Mouse (Mus musculus) ES-Bruce4 (cell line): Measurements from ENCODE around the gene Trmt6. TPM values are rescaled to one million over a fixed set of nuclear protein-coding genes. Genes with fewer than 3 reads are reported as not detected.
A peak's percentile ranks its signal among the peaks of the same experiment; 100 is the strongest.

Source experiments
- H3K27ac ChIP-seq: 2 replicates; pipeline ENCODE4 v1.5.1; 2012; ENCODE audit warnings: low read length, inconsistent platforms; ENCODE audit not compliant: insufficient read depth
- H3K27me3 ChIP-seq: 2 replicates; pipeline ENCODE4 v1.6.1; 2012; ENCODE audit warnings: mild to moderate bottlenecking, low read length, inconsistent platforms; ENCODE audit not compliant: control insufficient read depth, poor library complexity, insufficient read depth, severe bottlenecking
- H3K36me3 ChIP-seq: 2 replicates; pipeline ENCODE4 v1.6.1; 2012; ENCODE audit warnings: inconsistent platforms, mild to moderate bottlenecking, low read length, moderate library complexity; ENCODE audit not compliant: control insufficient read depth, poor library complexity, insufficient read depth, severe bottlenecking
- H3K4me1 ChIP-seq: one replicate; pipeline ENCODE4 v1.8.1; 2011; ENCODE audit warnings: low read length; ENCODE audit not compliant: control insufficient read depth, insufficient read depth
- H3K4me3 ChIP-seq: 2 replicates; pipeline ENCODE4 v1.5.1; 2011; ENCODE audit warnings: low read depth, mild to moderate bottlenecking, low read length
- H3K9ac ChIP-seq: 2 replicates; pipeline ENCODE4 v1.6.1; 2012; ENCODE audit warnings: low read depth, mild to moderate bottlenecking, inconsistent platforms; ENCODE audit not compliant: poor library complexity, severe bottlenecking
- H3K9me3 ChIP-seq: replicated peaks from 2 replicates; pipeline ENCODE4 v1.6.1; 2012; ENCODE audit warnings: mild to moderate bottlenecking, low read length, inconsistent platforms; ENCODE audit not compliant: control insufficient read depth, poor library complexity, insufficient read depth, severe bottlenecking
- CTCF ChIP-seq: IDR thresholded peaks from one replicate; pipeline ENCODE4 v1.8.1; 2011; ENCODE audit warnings: low read depth, low read length
- EP300 ChIP-seq: IDR thresholded peaks from 2 replicates; pipeline ENCODE4 v1.6.1; 2011; ENCODE audit warnings: low read depth, low read length; ENCODE audit not compliant: insufficient read depth
- POLR2A ChIP-seq: IDR thresholded peaks from one replicate; pipeline ENCODE4 v1.8.1; 2011; ENCODE audit warnings: low read length; ENCODE audit not compliant: insufficient read depth
- polyA plus RNA-seq: library from polyadenylated mRNA; stranded (reverse); fragments of >200 nt; gene quantifications from 2 replicates; pipeline ENCODE4 v1.2.4, GENCODE M21; 2011; ENCODE audit warnings: low read depth; ENCODE audit not compliant: missing spikeins, insufficient read depth, insufficient read length

Gene Trmt6
- 53.5 and 54.6 TPM in 2 replicates for polyA plus RNA-seq

GRCm38 (mm10) chr2:132815608-132816314 is at the start of gene Trmt6, which contains the start of gene Mcm8:
Trmt6 (minus strand) TSS chr2:132816055.
Mcm8 (plus strand) TSS chr2:132816141.
- Histone ChIP-seq H3K27me3 (no peaks in the 10 kb centered on the region), H3K4me1 (no peaks in the 10 kb centered on the region), H3K9ac (peak within 1 kb of the TSS; percentile 83), H3K4me3 (peak within 1 kb of the TSS; percentile 91), H3K9me3 (no peaks in the 10 kb centered on the region), H3K27ac (peak within 1 kb of the TSS; percentile 47; the same call in 1 of the 2 replicates), H3K36me3 (peaks cover 25% of the 10 kb centered on the region)
- TF ChIP-seq EP300 (0 out of 2 replicates have a peak, but pooled peaks have one; percentile 18), POLR2A (no peak), CTCF (no peak)

- Histone ChIP-seq H3K27me3 (no peaks in the 10 kb centered on the region), H3K4me3 (no peak overlapping the region), H3K9me3 (no peaks in the 10 kb centered on the region), H3K27ac (no peak overlapping the region), H3K9ac (no peak overlapping the region), H3K36me3 (peaks cover 5% of the 10 kb centered on the region), H3K4me1 (no peaks in the 10 kb centered on the region)
- TF ChIP-seq POLR2A (no peak), EP300 (no peak), CTCF (no peak)
These were observed 47.5 kb upstream of the Trmt6 start for GRCm38 (mm10) chr2:132863325-132863724.

- Histone ChIP-seq H3K27ac (no peak overlapping the region), H3K27me3 (no peaks in the 10 kb centered on the region), H3K9ac (no peak overlapping the region), H3K4me1 (no peaks in the 10 kb centered on the region), H3K9me3 (no peaks in the 10 kb centered on the region), H3K36me3 (peaks cover 4% of the 10 kb centered on the region), H3K4me3 (no peak overlapping the region)
- TF ChIP-seq CTCF = no peak
- TF ChIP-seq EP300 = no peak
- no peak for TF ChIP-seq POLR2A
These were observed 45.6 kb upstream of the Trmt6 start for GRCm38 (mm10) chr2:132861456-132861855.

GRCm38 (mm10) chr2:132860435-132860834 is 44.6 kb upstream of the Trmt6 start:
- H3K9me3 ChIP-seq = no peaks in the 10 kb centered on the region
- no peak overlapping the region for H3K27ac ChIP-seq
- H3K27me3 ChIP-seq = no peaks in the 10 kb centered on the region
- H3K4me3 ChIP-seq = no peak overlapping the region
- H3K4me1 ChIP-seq = no peaks in the 10 kb centered on the region
- H3K36me3 ChIP-seq = peaks cover 2% of the 10 kb centered on the region
- H3K9ac ChIP-seq = no peak overlapping the region
- no peak for TF ChIP-seq POLR2A
- TF ChIP-seq EP300 = no peak
- TF ChIP-seq CTCF = no peak

- TF ChIP-seq EP300 (no peak), POLR2A (no peak), CTCF (no peak)
- no peaks in the 10 kb centered on the region for H3K27me3 ChIP-seq
- H3K4me3 ChIP-seq = no peak overlapping the region
- peaks cover 2% of the 10 kb centered on the region; the same call in 1 of the 2 replicates for H3K36me3 ChIP-seq
- H3K9ac ChIP-seq = no peak overlapping the region
- no peak overlapping the region for H3K27ac ChIP-seq
- no peaks in the 10 kb centered on the region for H3K9me3 ChIP-seq
- H3K4me1 ChIP-seq = no peaks in the 10 kb centered on the region
These were observed 40.5 kb upstream of the Trmt6 start for GRCm38 (mm10) chr2:132856333-132856732.

- H3K9ac ChIP-seq = no peak overlapping the region
- H3K4me1 ChIP-seq = no peaks in the 10 kb centered on the region
- no peaks in the 10 kb centered on the region for H3K9me3 ChIP-seq
- no peaks in the 10 kb centered on the region for H3K27me3 ChIP-seq
- H3K27ac ChIP-seq = no peak overlapping the region
- TF ChIP-seq POLR2A (no peak), EP300 (no peak), CTCF (no peak)
- H3K4me3 ChIP-seq = no peak overlapping the region
- peaks cover 2% of the 10 kb centered on the region; the same call in 1 of the 2 replicates for H3K36me3 ChIP-seq
These were observed 37.2 kb upstream of the Trmt6 start for GRCm38 (mm10) chr2:132853051-132853450.
